Mouse (Mus musculus) liver, embryonic 14.5 days (tissue): ENCODE data around the gene Mapk8ip1.

ENCODE experiments used
- CTCF ChIP-seq: IDR thresholded peaks from 2 replicates; pipeline ENCODE4 v1.5.1; 2016; ENCODE audit warnings: antibody characterized with exemption, low read depth, control low read depth
- EP300 ChIP-seq: IDR thresholded peaks from 2 replicates; pipeline ENCODE4 v1.6.1; 2016; ENCODE audit warnings: antibody characterized with exemption, low read depth

GRCm38 (mm10) chr2:92437366-92437765 is 36.3 kb upstream of the Mapk8ip1 start:
- no peak for TF ChIP-seq CTCF
- TF ChIP-seq EP300, result 0 out of 2 replicates have a peak, but pooled peaks have one; percentile 12
